Mouse (Mus musculus): ENCODE data around the gene Trrap. TPM values are rescaled to one million over a fixed set of nuclear protein-coding genes. Genes with fewer than 3 reads are reported as not detected.

Gene Trrap
- polyA plus RNA-seq, 1 experiment from 2014 or later, result 69.1 TPM

- Histone ChIP-seq H3K4me1 (replicated peaks) (no peaks in the 10 kb centered on the region), H3K27ac (replicated peaks) (no peak overlapping the region), H3K4me2 (no peak overlapping the region), H3K27me3 (no peaks in the 10 kb centered on the region), H3K9ac (no peak overlapping the region), H3K9me3 (no peaks in the 10 kb centered on the region), H3K4me3 (no peak overlapping the region), H3K36me3 (peaks cover 98% of the 10 kb centered on the region)
- 75% methylated on average over 6 of the region's 6 CpGs for WGBS
- no peak for ATAC-seq (ENCODE audit: low FRiP score, low read depth)
Observed at GRCm38 (mm10) chr5:144794687-144795086, 27.2 kb downstream of the Trrap start.

GRCm38 (mm10) chr5:144797116-144797515 lies 29.6 kb downstream of the Trrap start:
- H3K4me3 ChIP-seq, result no peak overlapping the region
- no peaks in the 10 kb centered on the region for H3K9me3 ChIP-seq
- H3K4me1 ChIP-seq (replicated peaks), result no peaks in the 10 kb centered on the region
- no peak overlapping the region for H3K4me2 ChIP-seq
- ATAC-seq (ENCODE audit: low FRiP score, low read depth), result no peak
- 96% methylated on average over 7 of the region's 7 CpGs for WGBS
- H3K9ac ChIP-seq, result no peak overlapping the region
- no peak overlapping the region for H3K27ac ChIP-seq (replicated peaks)
- H3K27me3 ChIP-seq, result no peaks in the 10 kb centered on the region
- H3K36me3 ChIP-seq, result peaks cover 96% of the 10 kb centered on the region

GRCm38 (mm10) chr5:144803066-144803465 lies 35.5 kb downstream of the Trrap start:
- Histone ChIP-seq H3K4me3 (no peak overlapping the region), H3K9me3 (no peaks in the 10 kb centered on the region), H3K27me3 (no peaks in the 10 kb centered on the region), H3K36me3 (peaks cover 96% of the 10 kb centered on the region), H3K4me2 (no peak overlapping the region), H3K9ac (no peak overlapping the region), H3K4me1 (replicated peaks) (no peaks in the 10 kb centered on the region), H3K27ac (replicated peaks) (no peak overlapping the region)
- ATAC-seq (ENCODE audit: low FRiP score, low read depth), result no peak
- WGBS, result 94% methylated on average over 8 of the region's 8 CpGs

- H3K36me3 ChIP-seq, result peaks cover 96% of the 10 kb centered on the region
- no peaks in the 10 kb centered on the region for H3K27me3 ChIP-seq
- 97% methylated on average over 7 of the region's 7 CpGs for WGBS
- no peak overlapping the region for H3K4me2 ChIP-seq
- H3K4me1 ChIP-seq (replicated peaks), result no peaks in the 10 kb centered on the region
- H3K9ac ChIP-seq, result no peak overlapping the region
- no peaks in the 10 kb centered on the region for H3K9me3 ChIP-seq
- ATAC-seq (ENCODE audit: low FRiP score, low read depth), result no peak
- H3K4me3 ChIP-seq, result no peak overlapping the region
- H3K27ac ChIP-seq (replicated peaks), result no peak overlapping the region
Observed at GRCm38 (mm10) chr5:144804181-144804580, 36.6 kb downstream of the Trrap start.

- Histone ChIP-seq H3K9ac (no peak overlapping the region), H3K4me1 (replicated peaks) (no peaks in the 10 kb centered on the region), H3K27me3 (no peaks in the 10 kb centered on the region), H3K4me3 (no peak overlapping the region), H3K27ac (replicated peaks) (no peak overlapping the region), H3K9me3 (no peaks in the 10 kb centered on the region), H3K36me3 (peaks cover 99% of the 10 kb centered on the region), H3K4me2 (no peak overlapping the region)
- no peak for ATAC-seq (ENCODE audit: low FRiP score, low read depth)
- 99% methylated on average over 10 of the region's 10 CpGs for WGBS
Observed at GRCm38 (mm10) chr5:144806931-144807330, 39.4 kb downstream of the Trrap start.

- H3K4me1 ChIP-seq (replicated peaks), result no peaks in the 10 kb centered on the region
- no peak overlapping the region for H3K27ac ChIP-seq (replicated peaks)
- peaks cover 100% of the 10 kb centered on the region for H3K36me3 ChIP-seq
- 90% methylated on average over 20 of the region's 20 CpGs for WGBS
- no peak for ATAC-seq (ENCODE audit: low FRiP score, low read depth)
- no peaks in the 10 kb centered on the region for H3K9me3 ChIP-seq
- no peaks in the 10 kb centered on the region for H3K27me3 ChIP-seq
- no peak overlapping the region for H3K9ac ChIP-seq
- H3K4me2 ChIP-seq, result no peak overlapping the region
- no peak overlapping the region for H3K4me3 ChIP-seq
Observed at GRCm38 (mm10) chr5:144828365-144829102, 61.0 kb downstream of the Trrap start.

GRCm38 (mm10) chr5:144829631-144830030 lies 62.1 kb downstream of the Trrap start:
- Histone ChIP-seq H3K9me3 (no peaks in the 10 kb centered on the region), H3K4me1 (replicated peaks) (no peaks in the 10 kb centered on the region), H3K27ac (replicated peaks) (no peak overlapping the region), H3K27me3 (no peaks in the 10 kb centered on the region), H3K36me3 (peaks cover 99% of the 10 kb centered on the region), H3K4me3 (no peak overlapping the region), H3K4me2 (no peak overlapping the region), H3K9ac (no peak overlapping the region)
- WGBS, result 93% methylated on average over 4 of the region's 4 CpGs
- ATAC-seq (ENCODE audit: low FRiP score, low read depth), result no peak

- no peak overlapping the region for H3K27ac ChIP-seq (replicated peaks)
- H3K9ac ChIP-seq, result no peak overlapping the region
- no peak overlapping the region for H3K4me3 ChIP-seq
- no peaks in the 10 kb centered on the region for H3K9me3 ChIP-seq
- peaks cover 99% of the 10 kb centered on the region for H3K36me3 ChIP-seq
- 85% methylated on average over 9 of the region's 9 CpGs for WGBS
- H3K27me3 ChIP-seq, result no peaks in the 10 kb centered on the region
- ATAC-seq (ENCODE audit: low FRiP score, low read depth), result no peak
- H3K4me2 ChIP-seq, result no peak overlapping the region
- no peaks in the 10 kb centered on the region for H3K4me1 ChIP-seq (replicated peaks)
Observed at GRCm38 (mm10) chr5:144831840-144832469, 64.4 kb downstream of the Trrap start.

GRCm38 (mm10) chr5:144836100-144836499 lies 68.6 kb downstream of the Trrap start:
- WGBS, result 96% methylated on average over 3 of the region's 3 CpGs
- peaks cover 93% of the 10 kb centered on the region for H3K36me3 ChIP-seq
- no peak overlapping the region for H3K9ac ChIP-seq
- no peak overlapping the region for H3K27ac ChIP-seq (replicated peaks)
- no peaks in the 10 kb centered on the region for H3K4me1 ChIP-seq (replicated peaks)
- H3K4me3 ChIP-seq, result no peak overlapping the region
- H3K9me3 ChIP-seq, result no peaks in the 10 kb centered on the region
- H3K4me2 ChIP-seq, result no peak overlapping the region
- no peaks in the 10 kb centered on the region for H3K27me3 ChIP-seq
- ATAC-seq (ENCODE audit: low FRiP score, low read depth), result no peak

GRCm38 (mm10) chr5:144845352-144845751 lies 77.8 kb downstream of the Trrap start:
- H3K36me3 ChIP-seq, result peaks cover 98% of the 10 kb centered on the region
- H3K4me2 ChIP-seq, result no peak overlapping the region
- ATAC-seq (ENCODE audit: low FRiP score, low read depth), result no peak
- H3K9me3 ChIP-seq, result no peaks in the 10 kb centered on the region
- H3K4me3 ChIP-seq, result no peak overlapping the region
- H3K4me1 ChIP-seq (replicated peaks), result no peaks in the 10 kb centered on the region
- WGBS, result 94% methylated on average over 20 of the region's 20 CpGs
- H3K9ac ChIP-seq, result no peak overlapping the region
- no peak overlapping the region for H3K27ac ChIP-seq (replicated peaks)
- no peaks in the 10 kb centered on the region for H3K27me3 ChIP-seq

- Histone ChIP-seq H3K4me3 (no peak overlapping the region), H3K27ac (replicated peaks) (no peak overlapping the region), H3K4me2 (no peak overlapping the region), H3K27me3 (no peaks in the 10 kb centered on the region), H3K36me3 (peaks cover 98% of the 10 kb centered on the region), H3K9me3 (no peaks in the 10 kb centered on the region), H3K4me1 (replicated peaks) (no peaks in the 10 kb centered on the region), H3K9ac (no peak overlapping the region)
- WGBS, result 73% methylated on average over 5 of the region's 5 CpGs
- no peak for ATAC-seq (ENCODE audit: low FRiP score, low read depth)
Observed at GRCm38 (mm10) chr5:144848735-144849134, 81.2 kb downstream of the Trrap start.

GRCm38 (mm10) chr5:144849932-144850331 lies 82.4 kb downstream of the Trrap start:
- Histone ChIP-seq H3K9ac (no peak overlapping the region), H3K4me2 (no peak overlapping the region), H3K4me1 (replicated peaks) (no peaks in the 10 kb centered on the region), H3K27ac (replicated peaks) (no peak overlapping the region), H3K27me3 (no peaks in the 10 kb centered on the region), H3K4me3 (no peak overlapping the region), H3K36me3 (peaks cover 97% of the 10 kb centered on the region), H3K9me3 (no peaks in the 10 kb centered on the region)
- WGBS, result 93% methylated on average over 10 of the region's 10 CpGs
- ATAC-seq (ENCODE audit: low FRiP score, low read depth), result no peak
